ENCODE assay signal across 8 mouse cellular contexts in genomic region chr12:74316344-74316973, GRCm38 (mm10). TPM values are rescaled to one million over a fixed set of nuclear protein-coding genes. Genes with fewer than 3 reads are reported as not detected.
DNase-seq lines count a peak whose midpoint lies in the region; ATAC-seq and TF ChIP-seq lines count a peak whose summit lies in the region.

TSS of gene Gm11042 (minus strand) at chr12:74316394.

- H3K9ac ChIP-seq in lung, embryonic 16.5 days (ENCODE audit: low read length): peak within 1 kb of the TSS; percentile 72
- H3K9ac ChIP-seq in liver, postnatal 0 days (replicated peaks): 0 out of 2 replicates have a peak within 1 kb of the TSS, but pooled peaks have one; percentile 37

- intact Hi-C loops in heart, postnatal 10 days (cut with DNase I): no loop called here

- no peak for DNase-seq in lung, postnatal 25 days (ENCODE audit: low spot score)
- DNase-seq in cerebellum, postnatal 36 days: peak; percentile 17 to 36
- peak; percentile 9 to 15 for DNase-seq in heart, postnatal 10 days
- peak; percentile 15 for DNase-seq in liver, postnatal 0 days
- DNase-seq in adrenal gland, postnatal 25 days: no peak
- DNase-seq in adipocyte (ENCODE audit: low spot score): no peak
- DNase-seq in right cerebral cortex, postnatal 14 days: no peak

- 26% methylated on average over 16 of the region's 18 CpGs for WGBS in lung, embryonic 16.5 days
- 34% methylated on average over 15 of the region's 18 CpGs for WGBS in liver, postnatal 0 days (ENCODE audit: insufficient replicate concordance)

- no peak for TF ChIP-seq EP300 in liver, postnatal 0 days (IDR thresholded peaks at IDR 0.05; ENCODE audit: low read depth)

- peak within 1 kb of the TSS; percentile 81 for H3K27ac ChIP-seq in lung, embryonic 16.5 days (ENCODE audit: low read length)
- no peak within 1 kb of the TSS for H3K27ac ChIP-seq in liver, postnatal 0 days (ENCODE audit: low read depth)

- TF ChIP-seq CTCF in liver, postnatal 0 days (IDR thresholded peaks at IDR 0.05; ENCODE audit: low read depth): no peak

- peak; percentile 63 for ATAC-seq in lung, embryonic 16.5 days (ENCODE audit: low read depth)
- no peak for ATAC-seq in liver, postnatal 0 days

- no peaks in the 10 kb centered on the region for H3K27me3 ChIP-seq in lung, embryonic 16.5 days (ENCODE audit: control insufficient read depth, insufficient read depth, low read depth, low read length)
- H3K27me3 ChIP-seq in liver, postnatal 0 days (ENCODE audit: insufficient read depth, low read length): no peaks in the 10 kb centered on the region

- H3K36me3 ChIP-seq in lung, embryonic 16.5 days (ENCODE audit: control insufficient read depth, insufficient read depth, low read length): no peaks in the 10 kb centered on the region
- no peaks in the 10 kb centered on the region for H3K36me3 ChIP-seq in liver, postnatal 0 days (replicated peaks; ENCODE audit: insufficient read depth, low read length)

- peak within 1 kb of the TSS; percentile 74 for H3K4me2 ChIP-seq in lung, embryonic 16.5 days (ENCODE audit: low read depth, low read length)
- peak within 1 kb of the TSS; percentile 67 for H3K4me2 ChIP-seq in liver, postnatal 0 days (ENCODE audit: low read depth, low read length)

- H3K4me3 ChIP-seq in lung, embryonic 16.5 days (ENCODE audit: low read length): peak within 1 kb of the TSS; percentile 62
- H3K4me3 ChIP-seq in liver, postnatal 0 days (ENCODE audit: low read depth, low read length): peak within 1 kb of the TSS; percentile 45

- H3K4me1 ChIP-seq in lung, embryonic 16.5 days (replicated peaks; ENCODE audit: control insufficient read depth, insufficient read depth, low read length): peaks cover 3% of the 10 kb centered on the region; the same call in 1 of the 2 replicates
- H3K4me1 ChIP-seq in liver, postnatal 0 days (ENCODE audit: insufficient read depth): no peaks in the 10 kb centered on the region

- no peaks in the 10 kb centered on the region for H3K9me3 ChIP-seq in lung, embryonic 16.5 days (ENCODE audit: control insufficient read depth, low read length)
- H3K9me3 ChIP-seq in liver, postnatal 0 days (ENCODE audit: low read length): no peaks in the 10 kb centered on the region

RNA-seq across cellular contexts. Expression of gene Gm11042, which starts in this region (rescaled TPM):
- polyA plus RNA-seq in lung, embryonic 16.5 days (2015; fragmentation: Nextera tagmentation; extraction: Ambion mirVana): not detected in 2 replicates
- total RNA-seq in heart, postnatal 10 days (2021): not detected
- not detected in 2 replicates for polyA plus RNA-seq in liver, postnatal 0 days (2015; fragmentation: Nextera tagmentation; extraction: Ambion mirVana)
- total RNA-seq in adrenal gland, postnatal 25 days (2021): not detected in 2 replicates

Comparison
In these comparisons a context has a peak if more than half of its experiments do, and no peak if none do; other contexts are left out.
1. Peak in ATAC-seq, H3K4me3 ChIP-seq, H3K27ac ChIP-seq, H3K9ac ChIP-seq and H3K4me2 ChIP-seq in lung, embryonic 16.5 days; RNA of the gene not detected or under 1 TPM.
2. Peak in DNase-seq in heart, postnatal 10 days; RNA of the gene not detected or under 1 TPM.
3. Peak in DNase-seq, H3K4me3 ChIP-seq, H3K9ac ChIP-seq and H3K4me2 ChIP-seq in liver, postnatal 0 days; RNA of the gene not detected or under 1 TPM.
4. DNase-seq: peak in cerebellum, postnatal 36 days (2 of 2); none in lung, postnatal 25 days (single experiment), adrenal gland, postnatal 25 days (single experiment), adipocyte (single experiment) and right cerebral cortex, postnatal 14 days (single experiment).